Mouse (Mus musculus): ENCODE data around the gene Fsip1. TPM values are rescaled to one million over a fixed set of nuclear protein-coding genes. Genes with fewer than 3 reads are reported as not detected.

Fsip1 gene
- total and polyA plus RNA-seq, 2 experiments from 2014 or later, result 0.58 to 3.7 TPM

GRCm38 (mm10) chr2:118099104-118099503 is 157.7 kb downstream of the Fsip1 start:
- no peak overlapping the region for H3K27ac ChIP-seq
- TF ChIP-seq CTCF (IDR thresholded peaks at IDR 0.05; ENCODE audit: low read depth), result no peak
- ATAC-seq (no peak), DNase-seq (ENCODE audit: low spot score) (no peak)
- no peak overlapping the region for H3K9ac ChIP-seq (replicated peaks; ENCODE audit: low read length)
- H3K27me3 ChIP-seq (ENCODE audit: insufficient read depth, low read length), result no peaks in the 10 kb centered on the region
- H3K4me1 ChIP-seq (ENCODE audit: insufficient read depth, low read length), result no peaks in the 10 kb centered on the region
- no peak overlapping the region for H3K4me3 ChIP-seq (ENCODE audit: low read length)
- no peaks in the 10 kb centered on the region for H3K9me3 ChIP-seq (ENCODE audit: low read length)
- 50% methylated on average over 4 of the region's 4 CpGs for WGBS
- H3K4me2 ChIP-seq (ENCODE audit: low read depth, low read length), result no peak overlapping the region
- no peaks in the 10 kb centered on the region for H3K36me3 ChIP-seq (ENCODE audit: insufficient read depth, low read length)

- Histone ChIP-seq H3K27ac (no peak overlapping the region), H3K4me2 (ENCODE audit: low read depth, low read length) (no peak overlapping the region), H3K4me1 (ENCODE audit: insufficient read depth, low read length) (no peaks in the 10 kb centered on the region), H3K36me3 (ENCODE audit: insufficient read depth, low read length) (no peaks in the 10 kb centered on the region), H3K9me3 (ENCODE audit: low read length) (no peaks in the 10 kb centered on the region), H3K4me3 (ENCODE audit: low read length) (no peak overlapping the region), H3K9ac (replicated peaks; ENCODE audit: low read length) (no peak overlapping the region), H3K27me3 (ENCODE audit: insufficient read depth, low read length) (no peaks in the 10 kb centered on the region)
- no peak for TF ChIP-seq CTCF (IDR thresholded peaks at IDR 0.05; ENCODE audit: low read depth)
- WGBS, result 88% methylated on average over 5 of the region's 5 CpGs
- no peak for DNase-seq (ENCODE audit: low spot score)
- ATAC-seq, result no peak
Observed at GRCm38 (mm10) chr2:118091226-118091625, 165.5 kb downstream of the Fsip1 start.

GRCm38 (mm10) chr2:118087044-118087726 is 169.6 kb downstream of the Fsip1 start:
- no peak overlapping the region for H3K9ac ChIP-seq (replicated peaks; ENCODE audit: low read length)
- H3K4me2 ChIP-seq (ENCODE audit: low read depth, low read length), result no peak overlapping the region
- no peaks in the 10 kb centered on the region for H3K4me1 ChIP-seq (ENCODE audit: insufficient read depth, low read length)
- 66% methylated on average over 10 of the region's 10 CpGs for WGBS
- TF ChIP-seq CTCF (IDR thresholded peaks at IDR 0.05; ENCODE audit: low read depth), result no peak
- H3K27me3 ChIP-seq (ENCODE audit: insufficient read depth, low read length), result no peaks in the 10 kb centered on the region
- H3K36me3 ChIP-seq (ENCODE audit: insufficient read depth, low read length), result no peaks in the 10 kb centered on the region
- no peaks in the 10 kb centered on the region for H3K9me3 ChIP-seq (ENCODE audit: low read length)
- no peak overlapping the region for H3K27ac ChIP-seq
- no peak for ATAC-seq
- no peak overlapping the region for H3K4me3 ChIP-seq (ENCODE audit: low read length)
- no peak for DNase-seq (ENCODE audit: low spot score)

- no peaks in the 10 kb centered on the region for H3K36me3 ChIP-seq (ENCODE audit: insufficient read depth, low read length)
- no peaks in the 10 kb centered on the region for H3K27me3 ChIP-seq (ENCODE audit: insufficient read depth, low read length)
- H3K27ac ChIP-seq, result no peak overlapping the region
- no peak for ATAC-seq
- H3K9me3 ChIP-seq (ENCODE audit: low read length), result no peaks in the 10 kb centered on the region
- H3K9ac ChIP-seq (replicated peaks; ENCODE audit: low read length), result no peak overlapping the region
- WGBS, result 80% methylated on average over 2 of the region's 2 CpGs
- no peaks in the 10 kb centered on the region for H3K4me1 ChIP-seq (ENCODE audit: insufficient read depth, low read length)
- no peak for TF ChIP-seq CTCF (IDR thresholded peaks at IDR 0.05; ENCODE audit: low read depth)
- no peak overlapping the region for H3K4me3 ChIP-seq (ENCODE audit: low read length)
- DNase-seq (ENCODE audit: low spot score), result no peak
- H3K4me2 ChIP-seq (ENCODE audit: low read depth, low read length), result no peak overlapping the region
Observed at GRCm38 (mm10) chr2:118085647-118086046, 171.1 kb downstream of the Fsip1 start.

- H3K27me3 ChIP-seq (ENCODE audit: insufficient read depth, low read length), result no peaks in the 10 kb centered on the region
- H3K4me3 ChIP-seq (ENCODE audit: low read length), result no peak overlapping the region
- no peak for TF ChIP-seq CTCF (IDR thresholded peaks at IDR 0.05; ENCODE audit: low read depth)
- no peak overlapping the region for H3K4me2 ChIP-seq (ENCODE audit: low read depth, low read length)
- H3K27ac ChIP-seq, result no peak overlapping the region
- DNase-seq (ENCODE audit: low spot score) (no peak), ATAC-seq (no peak)
- no peaks in the 10 kb centered on the region for H3K9me3 ChIP-seq (ENCODE audit: low read length)
- no peaks in the 10 kb centered on the region for H3K4me1 ChIP-seq (ENCODE audit: insufficient read depth, low read length)
- no peak overlapping the region for H3K9ac ChIP-seq (replicated peaks; ENCODE audit: low read length)
- H3K36me3 ChIP-seq (ENCODE audit: insufficient read depth, low read length), result no peaks in the 10 kb centered on the region
- 76% methylated on average over 3 of the region's 3 CpGs for WGBS
Observed at GRCm38 (mm10) chr2:118084693-118085092, 172.1 kb downstream of the Fsip1 start.

- H3K9me3 ChIP-seq (ENCODE audit: low read length), result no peaks in the 10 kb centered on the region
- WGBS, result 75% methylated on average over 6 of the region's 6 CpGs
- no peak for TF ChIP-seq CTCF (IDR thresholded peaks at IDR 0.05; ENCODE audit: low read depth)
- no peaks in the 10 kb centered on the region for H3K27me3 ChIP-seq (ENCODE audit: insufficient read depth, low read length)
- H3K4me3 ChIP-seq (ENCODE audit: low read length), result no peak overlapping the region
- no peak overlapping the region for H3K4me2 ChIP-seq (ENCODE audit: low read depth, low read length)
- no peak overlapping the region for H3K27ac ChIP-seq
- H3K36me3 ChIP-seq (ENCODE audit: insufficient read depth, low read length), result no peaks in the 10 kb centered on the region
- no peak overlapping the region for H3K9ac ChIP-seq (replicated peaks; ENCODE audit: low read length)
- DNase-seq (ENCODE audit: low spot score) (no peak), ATAC-seq (no peak)
- H3K4me1 ChIP-seq (ENCODE audit: insufficient read depth, low read length), result no peaks in the 10 kb centered on the region
Observed at GRCm38 (mm10) chr2:118083652-118084051, 173.1 kb downstream of the Fsip1 start.

- H3K4me3 ChIP-seq (ENCODE audit: low read length), result no peak overlapping the region
- WGBS, result 85% methylated on average over 5 of the region's 5 CpGs
- ATAC-seq, result no peak
- no peak for DNase-seq (ENCODE audit: low spot score)
- H3K9ac ChIP-seq (replicated peaks; ENCODE audit: low read length), result no peak overlapping the region
- H3K9me3 ChIP-seq (ENCODE audit: low read length), result no peaks in the 10 kb centered on the region
- H3K36me3 ChIP-seq (ENCODE audit: insufficient read depth, low read length), result no peaks in the 10 kb centered on the region
- H3K4me2 ChIP-seq (ENCODE audit: low read depth, low read length), result no peak overlapping the region
- no peaks in the 10 kb centered on the region for H3K27me3 ChIP-seq (ENCODE audit: insufficient read depth, low read length)
- TF ChIP-seq CTCF (IDR thresholded peaks at IDR 0.05; ENCODE audit: low read depth), result no peak
- no peak overlapping the region for H3K27ac ChIP-seq
- no peaks in the 10 kb centered on the region for H3K4me1 ChIP-seq (ENCODE audit: insufficient read depth, low read length)
Observed at GRCm38 (mm10) chr2:118081581-118081980, 175.2 kb downstream of the Fsip1 start.

Small RNA genes lying within 50 kb of the gene (microRNA-seq; reads per million reads assigned to microRNA genes)
- 0 reads per million in 2 experiments for gene Gm22800

Other genes starting within 250 kb of the Fsip1 start
- 12.5 and 13.6 TPM in 2 replicates for gene Thbs1, start 145.1 kb downstream of the Fsip1 start, total RNA-seq (2014; rRNA removed)
- gene Thbs1, start 145.1 kb downstream of the Fsip1 start, polyA plus RNA-seq (2015; fragmentation: Nextera tagmentation; extraction: Ambion mirVana), result 3.3 and 3.7 TPM in 2 replicates
- 11.6 and 17.3 TPM in 2 replicates for gene Gpr176, start 116.5 kb upstream of the Fsip1 start, total RNA-seq (2014; rRNA removed)
- gene Gpr176, start 116.5 kb upstream of the Fsip1 start, polyA plus RNA-seq (2015; fragmentation: Nextera tagmentation; extraction: Ambion mirVana), result 6.7 and 8.4 TPM in 2 replicates
- 15.4 and 16.3 TPM in 2 replicates for gene Eif2ak4, start 131.7 kb upstream of the Fsip1 start, total RNA-seq (2014; rRNA removed)
- 7.1 and 7.2 TPM in 2 replicates for gene Eif2ak4, start 131.7 kb upstream of the Fsip1 start, polyA plus RNA-seq (2015; fragmentation: Nextera tagmentation; extraction: Ambion mirVana)
- 126 and 151 TPM in 2 replicates for gene Srp14, start 222.7 kb upstream of the Fsip1 start, total RNA-seq (2014; rRNA removed)
- gene Srp14, start 222.7 kb upstream of the Fsip1 start, polyA plus RNA-seq (2015; fragmentation: Nextera tagmentation; extraction: Ambion mirVana), result 330 and 361 TPM in 2 replicates